Comparison of ENCODE assay signal across 14 mouse cellular contexts in genomic region chr5:35621114-35621513, GRCm38 (mm10). TPM values are rescaled to one million over a fixed set of nuclear protein-coding genes. Genes with fewer than 3 reads are reported as not detected.
DNase-seq lines count a peak whose midpoint lies in the region; ATAC-seq lines count a peak whose summit lies in the region.
"Had no signal": no experiment of that assay in that cellular context is flagged by ENCODE, and none has a peak within 500 bp of the region (broad histone marks: within the 10 kb centered on the region; RNA-seq: fewer than 3 reads in every experiment).

No protein-coding gene starts in this region.

- peak; percentile 34 for DNase-seq in hindbrain, embryonic 10.5 days (ENCODE audit: low spot score)
- DNase-seq in right cerebral cortex, adult 18-20 months, result peak; percentile 5
- no peak for DNase-seq in right cerebral cortex, postnatal 36 days (ENCODE audit: low spot score in 2 of 2)
- no peak for DNase-seq in ovary, postnatal 36 days (ENCODE audit: low spot score)
- no peak for DNase-seq in urinary bladder, adult 2 months (ENCODE audit: low spot score)
- DNase-seq: adrenal gland, postnatal 36 days; cerebellum, adult 11-12 months; kidney, adult 8-10 months; liver had no signal

- H3K9me3 ChIP-seq in hindbrain, embryonic 10.5 days, result no peaks in the 10 kb centered on the region
- H3K9me3 ChIP-seq in hindbrain, embryonic 12.5 days (replicated peaks), result no peaks in the 10 kb centered on the region
- H3K9me3 ChIP-seq in embryonic facial prominence, embryonic 13.5 days, result no peaks in the 10 kb centered on the region
- H3K9me3 ChIP-seq: embryonic facial prominence, embryonic 15.5 days had no signal

- H3K4me1 ChIP-seq in hindbrain, embryonic 10.5 days (replicated peaks), result peaks cover 41% of the 10 kb centered on the region
- H3K4me1 ChIP-seq in hindbrain, embryonic 12.5 days, result peaks cover 16% of the 10 kb centered on the region
- H3K4me1 ChIP-seq in embryonic facial prominence, embryonic 13.5 days, result peaks cover 43% of the 10 kb centered on the region

- no peak overlapping the region for H3K9ac ChIP-seq in hindbrain, embryonic 12.5 days
- no peak overlapping the region for H3K9ac ChIP-seq in embryonic facial prominence, embryonic 13.5 days
- H3K9ac ChIP-seq: embryonic facial prominence, embryonic 15.5 days had no signal

- peak overlapping the region; percentile 42 for H3K27ac ChIP-seq in hindbrain, embryonic 10.5 days
- no peak overlapping the region for H3K27ac ChIP-seq in hindbrain, embryonic 12.5 days
- peak overlapping the region; percentile 48; the same call in 1 of the 2 replicates for H3K27ac ChIP-seq in embryonic facial prominence, embryonic 13.5 days
- H3K27ac ChIP-seq: embryonic facial prominence, embryonic 15.5 days; stomach, postnatal 0 days had no signal

- 37% methylated on average over 4 of the region's 4 CpGs for WGBS in hindbrain, embryonic 10.5 days
- WGBS in hindbrain, embryonic 12.5 days, result 39% methylated on average over 4 of the region's 4 CpGs
- WGBS in embryonic facial prominence, embryonic 13.5 days, result 32% methylated on average over 4 of the region's 4 CpGs

- H3K4me2 ChIP-seq in hindbrain, embryonic 12.5 days (replicated peaks), result no peak overlapping the region
- no peak overlapping the region for H3K4me2 ChIP-seq in embryonic facial prominence, embryonic 13.5 days
- H3K4me2 ChIP-seq: embryonic facial prominence, embryonic 15.5 days; midbrain, embryonic 11.5 days had no signal

- no peaks in the 10 kb centered on the region for H3K27me3 ChIP-seq in hindbrain, embryonic 10.5 days (ENCODE audit: insufficient read depth, poor library complexity, severe bottlenecking)
- no peaks in the 10 kb centered on the region for H3K27me3 ChIP-seq in hindbrain, embryonic 12.5 days
- H3K27me3 ChIP-seq in embryonic facial prominence, embryonic 13.5 days, result no peaks in the 10 kb centered on the region
- H3K27me3 ChIP-seq: embryonic facial prominence, embryonic 15.5 days had no signal

- ATAC-seq in hindbrain, embryonic 12.5 days (ENCODE audit: low FRiP score), result no peak
- ATAC-seq in embryonic facial prominence, embryonic 13.5 days (ENCODE audit: insufficient number of reproducible peaks, insufficient read depth, low FRiP score, low TSS enrichment, low read depth), result no peak

- no peak overlapping the region for H3K4me3 ChIP-seq in hindbrain, embryonic 10.5 days
- H3K4me3 ChIP-seq in hindbrain, embryonic 12.5 days, result no peak overlapping the region
- H3K4me3 ChIP-seq in embryonic facial prominence, embryonic 13.5 days, result no peak overlapping the region
- H3K4me3 ChIP-seq: embryonic facial prominence, embryonic 15.5 days had no signal

- no peaks in the 10 kb centered on the region for H3K36me3 ChIP-seq in hindbrain, embryonic 10.5 days
- no peaks in the 10 kb centered on the region for H3K36me3 ChIP-seq in hindbrain, embryonic 12.5 days
- H3K36me3 ChIP-seq in embryonic facial prominence, embryonic 13.5 days, result no peaks in the 10 kb centered on the region
- H3K36me3 ChIP-seq: embryonic facial prominence, embryonic 15.5 days had no signal

RNA-seq across cellular contexts. Expression of gene Acox3, which starts 38.3 kb away (rescaled TPM):
- polyA plus RNA-seq in hindbrain, embryonic 10.5 days (2016; fragmentation: Nextera tagmentation; extraction: Ambion mirVana), result 10.9 and 14.2 TPM in 2 replicates
- polyA plus RNA-seq in hindbrain, embryonic 12.5 days (2016; fragmentation: Nextera tagmentation; extraction: Ambion mirVana), result 16.3 and 19.7 TPM in 2 replicates
- polyA plus RNA-seq in embryonic facial prominence, embryonic 13.5 days (2015; fragmentation: Nextera tagmentation; extraction: Ambion mirVana), result 12.6 and 13.3 TPM in 2 replicates
- polyA plus RNA-seq in urinary bladder, adult 2 months (2012; rRNA removed), result 30.1 and 35.0 TPM in 2 replicates

RNA-seq across cellular contexts. Expression of gene Trmt44, which starts 46.2 kb away (rescaled TPM):
- 8.2 and 9.1 TPM in 2 replicates for polyA plus RNA-seq in hindbrain, embryonic 10.5 days (2016; fragmentation: Nextera tagmentation; extraction: Ambion mirVana)
- 8.4 and 9.4 TPM in 2 replicates for polyA plus RNA-seq in hindbrain, embryonic 12.5 days (2016; fragmentation: Nextera tagmentation; extraction: Ambion mirVana)
- polyA plus RNA-seq in embryonic facial prominence, embryonic 13.5 days (2015; fragmentation: Nextera tagmentation; extraction: Ambion mirVana), result 8.1 and 9.2 TPM in 2 replicates
- polyA plus RNA-seq in urinary bladder, adult 2 months (2012; rRNA removed), result 4.3 and 5.4 TPM in 2 replicates

RNA-seq across cellular contexts. Expression of gene Htra3, which starts 58.5 kb away (rescaled TPM):
- 5.4 and 8.9 TPM in 2 replicates for polyA plus RNA-seq in hindbrain, embryonic 10.5 days (2016; fragmentation: Nextera tagmentation; extraction: Ambion mirVana)
- polyA plus RNA-seq in hindbrain, embryonic 12.5 days (2016; fragmentation: Nextera tagmentation; extraction: Ambion mirVana), result 7.3 and 9.7 TPM in 2 replicates
- polyA plus RNA-seq in embryonic facial prominence, embryonic 13.5 days (2015; fragmentation: Nextera tagmentation; extraction: Ambion mirVana), result 4.6 and 5.0 TPM in 2 replicates
- 90.2 and 126 TPM in 2 replicates for polyA plus RNA-seq in urinary bladder, adult 2 months (2012; rRNA removed)

Comparison
In these comparisons a context has a peak if more than half of its experiments do, and no peak if none do; other contexts are left out.
1. DNase-seq: peak in hindbrain, embryonic 10.5 days (single experiment) and right cerebral cortex, adult 18-20 months (single experiment); none in right cerebral cortex, postnatal 36 days (0 of 2), ovary, postnatal 36 days (single experiment) and urinary bladder, adult 2 months (single experiment).